Mouse (Mus musculus): ENCODE results near the gene Zfp646.
A peak's percentile ranks its signal among the peaks of the same experiment; 100 is the strongest.
"Not testable (repeated sequence)": the region's sequence is repeated elsewhere in the genome, so short reads cannot be mapped to it uniquely, and the experiment has no call there.

Zfp646 gene

GRCm38 (mm10) chr7:127886551-127886950 lies 10.5 kb downstream of the Zfp646 start:
- DNase-seq = no peak

- no peak for DNase-seq
Measured at GRCm38 (mm10) chr7:127887191-127887590, 11.2 kb downstream of the Zfp646 start.

- DNase-seq = no peak
Measured at GRCm38 (mm10) chr7:127887781-127888180, 11.8 kb downstream of the Zfp646 start.

DNA sequence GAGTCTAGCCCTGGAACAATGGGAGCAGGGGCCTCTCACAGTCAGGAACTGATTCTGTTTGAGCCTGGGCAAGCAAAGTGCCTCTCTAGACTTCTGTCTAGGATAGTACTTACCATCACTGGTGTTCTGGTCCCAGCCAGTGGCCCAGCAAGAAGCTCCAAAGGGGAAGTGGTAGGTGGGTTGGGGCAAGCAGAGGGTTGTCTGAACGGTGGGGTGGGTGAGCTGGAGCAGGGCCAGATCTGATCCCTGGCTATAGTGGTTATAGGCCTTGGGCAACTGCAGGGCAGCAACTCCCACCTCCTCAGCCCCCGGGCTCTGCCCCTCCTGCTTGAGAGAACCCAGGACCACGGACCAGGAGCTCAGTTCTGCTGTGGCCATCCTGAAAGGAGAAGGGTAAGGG lies 12.8 kb downstream of the Zfp646 start:
- no peak for DNase-seq

DNA sequence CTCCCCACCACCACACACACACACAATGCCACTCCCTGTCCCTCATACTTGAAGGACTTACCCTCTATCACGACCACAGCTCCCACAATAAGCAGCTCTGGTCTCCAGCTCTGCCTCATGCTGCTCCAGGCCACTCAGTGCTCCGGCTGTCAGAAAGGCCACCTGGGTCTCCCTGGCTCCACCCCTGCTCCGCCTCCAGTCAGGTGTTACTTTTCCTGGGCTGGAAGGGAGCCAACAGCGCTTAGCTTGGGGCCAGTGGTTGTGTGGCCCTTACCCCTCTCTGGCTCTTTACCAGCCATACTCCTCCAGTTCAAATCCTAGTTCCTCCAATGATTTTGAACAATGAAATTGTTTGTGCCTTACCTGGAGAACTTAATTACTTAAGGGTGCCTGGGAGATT lies 14.8 kb downstream of the Zfp646 start, which contains the start of gene Prss53:
Gene Prss53, minus strand, starts transcription at position 173 of the 400 bp plus-strand sequence.
- DNase-seq = peak; percentile 83

- no peak for DNase-seq
Measured at GRCm38 (mm10) chr7:127894480-127894879, 18.5 kb downstream of the Zfp646 start.

DNA sequence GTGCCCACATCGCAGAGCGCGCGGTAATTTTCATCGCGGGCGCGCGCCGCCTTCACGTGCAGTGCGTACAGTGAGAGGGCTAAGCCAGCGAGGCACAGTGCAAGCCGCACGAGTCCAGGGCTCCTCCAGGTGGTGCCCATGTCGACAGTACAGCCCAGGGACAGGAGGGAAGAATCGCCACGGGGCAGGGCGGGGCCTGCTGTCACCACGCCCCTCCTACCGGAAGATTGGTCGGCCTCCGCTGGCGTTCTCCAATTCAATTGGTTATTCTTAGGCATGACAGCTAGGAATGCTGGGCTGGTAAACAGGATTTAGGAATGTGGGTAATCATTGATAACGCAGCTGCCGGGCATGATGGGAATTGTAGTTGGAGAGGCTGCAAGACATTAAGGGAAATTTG lies 19.4 kb downstream of the Zfp646 start, which contains the start of the genes Gm21974 and Vkorc1:
Gene Gm21974, minus strand, starts transcription at position 13 of the 400 bp plus-strand sequence.
Gene Vkorc1, minus strand, starts transcription at position 176 of the 400 bp plus-strand sequence.
- peak; percentile 99 for DNase-seq

DNA sequence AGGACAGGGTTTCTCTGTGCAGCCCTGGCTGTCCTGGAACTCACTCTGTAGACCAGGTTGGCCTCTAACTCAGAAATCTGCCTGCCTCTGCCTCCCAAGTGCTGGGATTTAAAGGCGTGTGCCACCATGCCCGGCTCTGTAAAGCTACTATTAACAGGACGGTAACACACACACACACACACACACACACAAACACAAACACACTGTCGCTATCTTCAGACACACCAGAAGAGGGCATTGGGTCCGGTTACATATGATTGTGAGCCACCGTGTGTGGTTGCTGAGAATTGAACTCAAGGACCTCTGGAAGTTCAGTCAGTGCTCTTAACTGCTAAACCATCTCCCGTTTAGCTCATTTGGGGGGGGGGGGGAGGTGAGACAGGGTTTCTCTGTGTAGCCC lies 19.9 kb downstream of the Zfp646 start:
- not testable (repeated sequence) for DNase-seq

DNA sequence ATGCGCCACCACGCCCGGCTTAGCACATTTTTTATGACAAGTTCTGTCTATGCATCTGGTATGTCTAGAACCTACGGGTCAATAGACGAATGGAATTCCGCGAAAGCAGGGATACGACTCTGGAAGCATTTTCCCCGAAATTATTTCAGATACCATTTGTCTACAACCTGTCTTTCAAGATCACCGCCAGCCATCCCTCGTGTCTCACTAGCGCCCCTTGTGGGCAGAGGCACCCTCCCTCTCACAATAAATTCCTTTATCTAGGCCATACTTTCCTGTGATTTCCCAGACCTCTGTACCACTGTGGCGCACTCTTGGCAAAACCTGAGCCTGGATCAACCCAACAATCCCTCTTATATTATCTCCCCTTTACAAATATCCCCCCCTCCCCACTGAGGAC lies 20.4 kb downstream of the Zfp646 start:
- DNase-seq = peak; percentile 55

DNA sequence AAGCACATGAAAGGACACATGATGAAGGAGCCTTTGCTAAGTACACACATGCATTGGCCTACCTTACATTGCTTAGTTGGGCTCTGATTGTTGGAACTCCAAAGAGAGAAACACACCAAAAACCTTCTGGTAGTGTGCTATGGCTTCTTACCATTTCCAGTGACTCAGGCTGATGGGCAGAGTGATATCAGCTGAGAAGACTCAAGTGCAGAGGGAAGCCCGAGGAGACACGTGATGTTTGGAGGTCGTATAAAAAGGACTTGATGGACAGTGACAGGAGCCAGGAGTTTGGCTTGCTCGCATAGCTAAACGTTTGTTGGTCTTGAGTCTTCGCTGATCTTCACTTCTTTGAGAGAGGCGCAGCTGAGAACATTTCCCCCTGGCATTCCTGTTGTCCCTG lies 21.5 kb downstream of the Zfp646 start:
- DNase-seq = no peak

GRCm38 (mm10) chr7:127898179-127898956 lies 22.3 kb downstream of the Zfp646 start:
- DNase-seq = no peak

GRCm38 (mm10) chr7:127899997-127900396 lies 24.0 kb downstream of the Zfp646 start:
- DNase-seq = no peak

DNA sequence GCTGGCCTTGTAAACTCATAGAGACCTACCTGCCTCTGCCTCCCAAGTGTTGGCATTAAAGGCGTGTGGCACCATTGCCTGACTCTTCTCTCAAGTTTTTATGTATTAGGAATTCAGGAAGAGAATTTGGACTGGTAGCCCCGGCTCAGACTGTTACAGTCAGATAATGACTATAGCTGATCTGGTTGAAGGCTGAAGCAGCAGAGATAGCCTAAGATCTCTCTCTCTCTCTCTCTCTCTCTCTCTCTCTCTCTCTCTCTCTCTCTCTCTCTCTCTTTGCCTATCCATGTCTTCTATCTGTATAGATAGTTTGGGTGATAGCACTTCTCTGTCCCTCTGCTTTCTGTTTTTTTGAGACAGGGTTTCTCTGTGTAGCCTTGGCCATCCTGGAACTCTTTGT lies 25.8 kb downstream of the Zfp646 start:
- no peak for DNase-seq

DNA sequence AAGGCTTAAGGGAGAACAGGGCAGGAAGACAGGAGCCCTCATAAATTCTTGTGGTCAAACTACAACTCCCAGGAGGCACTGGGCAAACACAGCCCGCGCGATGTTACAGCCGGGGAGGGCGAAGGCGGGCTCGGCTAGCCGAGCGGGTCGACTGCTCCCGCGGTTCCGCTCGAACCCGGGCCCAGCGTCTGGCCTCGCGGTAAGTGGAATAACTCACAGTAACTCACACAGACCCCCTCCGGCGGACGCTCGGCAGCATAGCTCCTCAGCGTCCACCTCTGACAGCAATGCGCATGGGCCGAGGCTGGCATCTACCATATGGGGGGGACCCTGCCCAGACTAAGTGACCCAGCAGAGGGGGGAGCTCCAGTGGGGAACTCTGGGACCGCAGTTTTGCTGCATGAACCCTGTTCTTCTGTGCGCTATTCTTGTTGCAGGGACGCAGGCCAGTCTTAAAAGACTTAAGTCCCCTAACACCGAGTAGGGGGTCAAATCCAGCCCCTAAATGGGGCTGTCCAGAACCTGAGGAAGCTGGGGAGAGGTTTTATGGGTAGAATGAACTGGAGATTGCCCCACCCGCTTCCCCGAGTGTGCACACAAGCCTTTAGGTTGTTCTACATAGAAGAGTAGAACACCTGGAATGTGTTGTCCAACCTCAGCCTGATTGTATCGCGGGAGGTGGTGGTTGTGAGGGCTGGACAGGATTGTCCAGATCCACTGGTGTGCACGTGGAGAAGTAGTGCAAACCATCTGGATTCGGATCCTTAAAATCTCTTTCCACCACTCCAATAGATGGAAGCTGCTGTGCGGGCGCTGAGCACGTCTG lies 28.2 kb downstream of the Zfp646 start, which contains the start of gene Bckdk:
Gene Bckdk, plus strand, starts transcription at position 112 of the 826 bp plus-strand sequence.
- DNase-seq = peak; percentile 74

DNA sequence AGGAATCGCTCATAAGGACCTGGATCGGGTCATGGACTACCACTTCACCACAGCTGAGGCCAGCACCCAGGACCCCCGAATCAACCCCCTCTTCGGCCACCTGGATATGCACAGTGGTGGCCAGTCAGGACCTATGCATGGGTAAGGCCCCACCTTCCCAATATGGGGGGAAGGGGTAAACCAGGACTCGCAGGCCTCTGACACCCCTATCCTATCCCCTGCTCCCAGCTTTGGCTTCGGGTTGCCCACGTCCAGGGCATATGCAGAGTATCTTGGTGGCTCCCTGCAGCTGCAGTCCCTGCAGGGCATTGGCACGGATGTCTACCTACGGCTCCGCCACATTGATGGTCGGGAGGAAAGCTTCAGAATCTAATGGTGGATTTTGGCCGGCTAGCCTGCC lies 31.9 kb downstream of the Zfp646 start:
- no peak for DNase-seq

GRCm38 (mm10) chr7:127908656-127909055 lies 32.6 kb downstream of the Zfp646 start:
- DNase-seq = no peak

- DNase-seq = peak; percentile 90
Measured at GRCm38 (mm10) chr7:127912190-127912871, 36.3 kb downstream of the Zfp646 start, which contains the start of gene Kat8. TSS of gene Kat8 (plus strand) at chr7:127912516.

GRCm38 (mm10) chr7:127912938-127913337 lies 36.9 kb downstream of the Zfp646 start:
- no peak for DNase-seq

GRCm38 (mm10) chr7:127915293-127915692 lies 39.3 kb downstream of the Zfp646 start:
- no peak for DNase-seq

GRCm38 (mm10) chr7:127918203-127918602 lies 42.2 kb downstream of the Zfp646 start:
- DNase-seq = no peak

GRCm38 (mm10) chr7:127919290-127919689 lies 43.3 kb downstream of the Zfp646 start:
- DNase-seq = no peak

GRCm38 (mm10) chr7:127921516-127921915 lies 45.5 kb downstream of the Zfp646 start:
- DNase-seq = no peak
